Mouse (Mus musculus): ENCODE measurements around the gene Dapk1.

Gene Dapk1

DNA sequence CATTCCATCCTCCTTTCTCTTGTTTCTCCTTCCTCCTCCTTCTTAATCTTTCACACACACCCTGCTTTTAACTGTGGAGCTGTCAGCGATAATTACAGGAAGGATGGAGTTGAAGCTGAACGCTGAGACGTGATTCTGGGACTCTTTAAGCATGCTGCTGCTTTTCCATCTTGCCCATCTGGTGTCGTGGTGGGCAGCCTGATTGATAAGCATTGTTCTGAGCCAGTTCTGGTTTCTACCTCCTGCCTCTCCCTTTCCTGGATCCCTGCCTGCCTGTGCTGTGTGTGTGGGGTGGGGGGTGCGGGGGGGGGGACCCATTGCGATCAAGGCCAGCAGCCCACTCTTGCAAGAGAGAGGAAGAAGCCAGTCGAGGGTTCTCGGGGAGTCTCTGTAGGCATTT lies 95.0 kb downstream of the Dapk1 start:
- DNase-seq: no peak

DNA sequence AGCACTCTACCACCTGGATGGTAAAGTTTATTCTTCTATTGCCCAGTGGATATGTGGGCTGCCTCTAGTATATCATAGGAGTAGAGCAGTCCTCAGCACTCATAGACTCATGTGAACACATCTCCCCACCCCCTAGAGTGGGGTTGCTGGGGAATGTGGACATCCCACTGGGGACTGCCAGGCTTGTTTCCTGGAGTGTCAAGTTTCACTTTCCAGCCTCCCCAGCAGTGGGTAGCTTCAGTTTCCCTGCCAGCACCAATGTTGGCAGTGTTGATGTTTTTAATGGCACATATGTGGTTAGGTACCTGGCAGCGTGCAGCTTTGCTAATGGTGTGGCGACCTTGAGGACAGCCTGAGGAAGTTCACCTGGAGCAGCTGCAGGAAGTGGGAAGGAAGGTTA lies 96.3 kb downstream of the Dapk1 start:
- no peak for DNase-seq

DNA sequence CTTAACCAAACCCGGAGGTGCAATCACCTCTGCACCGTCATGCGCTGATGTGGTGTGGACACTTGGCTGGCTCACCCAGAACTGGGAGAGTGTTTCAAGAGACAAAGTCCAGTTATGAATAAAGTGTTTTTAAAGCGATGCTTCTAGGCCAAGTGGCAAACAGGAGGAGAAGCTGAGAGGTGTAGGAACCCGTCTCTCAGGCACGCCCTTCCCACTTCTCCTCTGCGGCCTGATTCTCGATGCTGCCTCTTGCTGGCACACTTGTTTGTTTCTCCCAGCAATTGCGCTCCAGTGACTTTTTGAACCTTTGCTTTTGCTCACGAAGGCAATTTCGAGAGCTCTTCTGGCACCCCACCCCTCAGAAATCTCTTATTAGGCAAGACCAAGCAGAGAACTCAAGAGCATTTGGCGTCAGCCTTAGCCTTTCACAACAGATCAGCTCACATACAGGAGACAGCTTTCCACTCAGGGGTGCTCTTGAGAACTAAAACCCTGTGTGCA lies 100.0 kb downstream of the Dapk1 start:
- no peak for DNase-seq

DNA sequence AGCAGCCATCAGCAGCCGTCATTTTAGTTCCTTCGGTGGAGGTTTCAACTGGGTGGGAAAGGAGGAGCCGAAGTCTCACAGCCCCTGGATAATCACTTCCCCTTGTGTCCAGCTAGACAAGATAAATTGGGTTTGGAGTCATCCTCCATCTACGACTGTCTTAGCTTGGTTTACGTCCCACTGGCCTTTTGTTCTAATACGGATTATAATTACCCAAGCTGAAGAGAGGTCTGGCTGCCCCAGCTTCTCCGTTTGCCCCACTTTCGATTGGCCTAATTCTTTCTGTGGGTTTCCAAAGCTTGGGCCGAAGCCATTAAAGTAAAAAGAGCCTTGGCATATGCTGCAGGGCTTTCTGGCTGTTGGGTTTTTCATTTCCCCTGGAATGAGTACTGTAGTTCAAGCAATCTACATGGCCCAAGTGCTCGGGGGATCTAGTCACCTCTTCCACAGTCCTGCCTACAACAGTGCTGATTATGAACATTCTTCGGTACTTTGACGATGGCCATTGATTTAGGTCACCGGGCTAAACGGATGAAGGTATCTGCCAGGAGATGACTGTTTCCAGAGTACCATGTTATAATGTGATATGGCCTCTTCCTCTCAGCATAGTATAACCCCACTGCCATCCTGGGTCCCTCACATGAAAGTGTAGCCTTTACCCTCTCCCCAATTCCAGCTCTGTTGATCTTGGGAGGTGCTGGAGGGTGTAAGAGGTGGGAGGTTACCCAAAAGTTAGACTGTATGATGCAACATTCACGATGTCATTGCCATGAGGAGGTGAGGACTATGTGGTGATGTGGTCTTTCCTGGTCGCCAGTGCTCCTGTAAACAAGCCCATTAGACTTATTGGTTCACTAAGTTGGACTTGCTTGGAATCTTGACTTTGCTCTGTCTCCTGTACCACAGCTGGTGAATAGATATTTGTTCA lies 106.1 kb downstream of the Dapk1 start:
- DNase-seq: no peak

DNA sequence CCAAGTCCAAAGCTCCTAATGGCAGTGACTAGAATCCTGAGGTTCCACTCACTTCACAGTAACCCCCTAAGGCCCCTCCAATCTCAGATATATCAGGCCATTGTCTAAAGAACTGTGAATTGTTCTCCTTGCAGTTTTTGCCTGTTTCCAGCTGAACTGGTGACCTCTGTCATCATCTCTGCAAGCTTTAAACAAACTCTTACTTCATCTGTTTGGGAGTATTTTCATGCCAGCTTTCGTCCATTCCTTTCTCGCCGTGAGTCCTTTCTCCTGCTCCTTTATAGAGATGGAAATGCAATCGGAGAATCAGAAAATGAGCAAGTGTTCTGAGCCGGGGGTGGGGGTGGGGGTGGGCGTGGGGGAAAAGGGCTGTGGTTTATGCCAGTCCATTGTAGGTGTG lies 107.4 kb downstream of the Dapk1 start:
- DNase-seq: no peak

DNA sequence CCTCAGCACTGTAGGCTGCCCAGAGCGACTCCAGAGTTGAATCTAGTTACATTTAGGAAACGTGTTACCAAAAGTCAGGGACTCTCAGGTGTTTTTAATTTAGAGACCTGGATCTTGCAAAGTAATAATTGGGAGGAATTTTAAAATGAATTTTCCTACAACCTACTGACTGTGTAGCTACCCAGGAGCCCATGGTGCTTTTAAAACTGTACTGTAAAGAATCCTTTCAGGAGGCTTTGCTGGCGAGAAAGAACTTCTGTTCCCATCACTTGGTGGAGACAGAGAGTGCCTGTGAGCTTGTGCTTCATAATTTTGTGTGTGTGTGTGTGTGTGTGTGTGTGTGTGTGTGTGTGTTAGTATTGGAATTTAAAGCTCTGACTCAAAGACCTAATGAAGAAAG lies 109.2 kb downstream of the Dapk1 start:
- no peak for DNase-seq

DNA sequence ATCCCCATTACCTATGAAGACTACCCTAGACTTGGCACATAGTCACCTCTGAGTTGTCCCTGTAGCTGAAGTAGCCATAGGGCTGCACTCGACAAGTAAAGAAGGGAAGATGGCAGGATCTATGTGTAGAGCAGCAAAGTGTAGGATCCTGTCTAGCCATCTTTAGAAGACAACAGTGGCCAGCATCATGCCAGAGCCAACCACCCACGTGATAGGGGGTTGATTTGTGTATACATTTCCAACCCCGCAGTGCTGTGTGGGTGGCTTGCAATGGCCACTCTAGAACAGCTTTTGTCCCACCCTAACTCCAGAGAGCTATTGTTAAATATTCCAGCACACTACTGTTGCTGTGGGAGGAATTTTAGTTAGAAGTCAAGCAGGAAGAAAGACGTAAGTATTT lies 111.8 kb downstream of the Dapk1 start:
- no peak for DNase-seq

DNA sequence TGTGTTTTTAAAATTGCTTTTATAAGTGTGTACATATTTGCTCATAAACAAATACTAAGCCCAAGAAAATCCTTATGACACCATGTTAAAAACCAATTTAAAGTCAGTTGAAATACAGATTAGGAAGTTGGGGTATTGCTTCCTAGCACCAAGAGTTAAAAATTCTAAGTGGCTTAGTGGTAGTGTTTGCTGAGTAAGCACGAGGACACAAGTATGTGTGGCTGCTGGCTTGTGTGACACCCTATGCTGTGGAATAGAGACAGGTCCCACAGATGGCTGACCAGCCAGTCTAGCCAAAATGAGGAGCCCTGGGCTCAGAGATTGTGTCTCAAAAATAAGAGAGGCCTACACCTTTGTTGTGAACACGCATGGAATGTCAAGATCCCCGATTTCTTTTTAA lies 114.4 kb downstream of the Dapk1 start:
- DNase-seq: no peak

DNA sequence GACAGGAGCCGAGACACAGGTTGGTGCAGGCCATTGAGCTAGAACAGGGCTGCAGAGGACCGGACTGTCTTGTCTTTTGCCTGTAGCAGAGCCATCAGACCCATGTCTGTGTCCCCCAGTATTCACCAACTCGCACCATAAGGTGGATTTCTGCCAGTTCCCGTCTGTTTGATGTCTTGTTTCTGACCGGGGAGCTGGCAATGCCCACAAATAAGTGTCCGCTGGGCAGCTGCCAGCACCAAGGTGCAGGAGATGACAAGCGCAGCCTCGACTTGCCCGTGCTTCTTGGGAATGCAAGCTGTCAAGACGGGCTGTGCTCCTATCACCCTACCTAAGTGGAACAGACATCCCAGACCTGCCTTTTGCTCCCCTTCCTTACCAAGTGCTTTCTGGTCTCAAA lies 115.7 kb downstream of the Dapk1 start:
- DNase-seq: no peak

DNA sequence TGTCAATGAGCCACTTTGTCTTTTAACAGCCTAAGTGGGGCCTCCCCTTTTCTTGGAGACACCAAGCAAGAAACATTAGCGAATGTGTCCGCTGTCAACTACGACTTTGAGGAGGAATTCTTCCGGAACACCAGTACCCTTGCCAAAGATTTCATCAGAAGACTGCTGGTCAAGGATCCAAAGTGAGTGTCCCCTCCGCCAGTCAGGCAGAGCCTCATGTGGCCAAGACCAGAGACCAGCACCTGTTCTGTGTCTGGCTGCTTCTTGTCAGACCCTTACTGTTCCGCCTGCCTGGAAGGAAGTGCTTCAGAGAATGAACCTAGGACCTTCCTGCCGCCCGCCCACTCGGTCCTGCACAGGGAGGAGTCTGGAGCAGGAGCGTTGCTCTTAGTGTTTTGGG lies 117.8 kb downstream of the Dapk1 start:
- DNase-seq: no peak

DNA sequence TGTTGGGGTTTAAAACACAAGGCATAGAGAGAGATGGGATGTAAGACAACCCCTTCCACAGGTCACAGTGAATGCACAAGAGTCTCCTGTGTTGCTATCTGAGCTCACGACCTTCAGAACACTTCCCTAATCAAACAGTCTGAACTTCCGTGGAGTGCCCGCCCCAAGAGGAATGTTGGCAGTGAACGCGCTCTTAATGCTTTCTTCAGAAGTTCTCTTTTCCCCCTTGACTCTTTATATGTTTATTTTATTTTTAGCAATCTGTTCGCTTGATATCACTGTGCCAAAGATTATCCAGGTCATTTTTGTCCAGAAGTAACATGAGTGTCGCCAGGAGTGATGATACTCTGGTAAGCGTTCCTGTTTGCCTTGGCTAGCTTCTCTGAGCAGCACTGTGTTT lies 121.0 kb downstream of the Dapk1 start:
- no peak for DNase-seq

DNA sequence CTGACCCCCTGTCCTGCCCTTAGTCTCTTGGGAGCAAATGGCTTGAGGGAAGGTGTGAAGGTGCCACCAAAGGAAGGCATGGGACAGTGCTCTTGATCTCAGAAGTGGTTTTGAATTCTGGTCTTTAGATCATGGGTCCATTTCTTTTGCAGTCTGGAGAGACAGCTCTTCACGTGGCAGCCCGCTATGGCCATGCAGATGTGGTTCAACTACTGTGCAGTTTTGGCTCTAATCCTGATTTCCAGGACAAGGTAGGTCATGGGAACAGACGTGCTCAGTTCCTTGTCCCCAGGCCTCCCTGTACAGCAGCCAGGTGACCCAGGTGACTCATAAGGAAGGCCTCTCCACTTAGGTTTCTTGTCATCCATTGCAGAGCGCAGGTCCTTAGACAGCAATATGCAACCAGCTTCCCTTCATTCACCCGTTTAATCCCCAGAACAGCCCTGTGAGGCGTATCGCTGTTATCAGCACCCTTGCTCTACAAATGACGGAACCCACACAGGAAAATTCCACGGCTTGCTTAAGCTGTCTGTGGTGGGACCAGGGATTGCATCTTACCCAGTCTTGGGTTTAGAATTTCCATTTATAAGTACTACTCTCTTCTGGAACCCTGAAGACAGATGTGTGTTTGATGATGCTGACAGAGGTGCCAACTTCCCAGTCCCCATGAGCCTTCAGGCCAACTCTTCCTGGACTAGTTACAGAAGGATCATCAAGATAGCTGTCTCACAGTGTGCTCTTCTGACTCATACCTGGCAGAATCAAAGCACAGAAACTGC lies 126.7 kb downstream of the Dapk1 start:
- no peak for DNase-seq

DNA sequence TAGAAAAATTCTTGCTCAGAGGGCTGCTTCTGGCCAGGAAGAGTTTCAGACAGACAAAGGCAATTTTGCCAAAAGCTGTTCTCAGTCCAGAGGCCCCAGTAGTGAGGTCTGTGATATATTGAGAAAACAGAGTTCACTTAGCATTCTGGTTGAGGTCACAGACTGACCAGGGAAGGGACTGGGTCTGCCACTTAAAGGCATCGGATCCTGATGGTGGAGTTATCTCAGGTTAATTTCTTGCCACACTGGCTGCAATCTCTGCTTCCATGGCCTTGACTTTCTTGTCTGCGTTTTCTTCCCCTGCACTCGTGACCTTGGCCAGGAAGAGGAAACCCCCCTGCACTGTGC lies 127.3 kb downstream of the Dapk1 start:
- DNase-seq: no peak

DNA sequence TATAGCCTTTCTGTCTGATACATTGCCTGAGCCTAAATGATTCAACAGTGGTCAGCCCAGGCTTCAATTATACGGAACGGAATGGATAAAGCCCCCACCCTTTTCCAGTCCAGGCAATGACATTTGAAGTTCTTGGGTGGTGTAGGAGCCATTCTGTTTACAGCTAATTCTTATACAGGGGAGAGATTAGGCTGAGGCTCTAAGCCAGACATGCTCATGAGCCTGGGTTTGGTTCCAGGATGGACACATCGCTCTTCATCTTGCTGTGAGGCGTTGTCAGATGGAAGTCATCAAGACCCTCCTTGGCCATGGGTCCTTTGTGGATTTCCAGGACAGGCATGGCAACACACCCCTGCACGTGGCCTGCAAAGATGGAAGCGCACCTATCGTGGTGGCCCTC lies 128.8 kb downstream of the Dapk1 start:
- DNase-seq: no peak

DNA sequence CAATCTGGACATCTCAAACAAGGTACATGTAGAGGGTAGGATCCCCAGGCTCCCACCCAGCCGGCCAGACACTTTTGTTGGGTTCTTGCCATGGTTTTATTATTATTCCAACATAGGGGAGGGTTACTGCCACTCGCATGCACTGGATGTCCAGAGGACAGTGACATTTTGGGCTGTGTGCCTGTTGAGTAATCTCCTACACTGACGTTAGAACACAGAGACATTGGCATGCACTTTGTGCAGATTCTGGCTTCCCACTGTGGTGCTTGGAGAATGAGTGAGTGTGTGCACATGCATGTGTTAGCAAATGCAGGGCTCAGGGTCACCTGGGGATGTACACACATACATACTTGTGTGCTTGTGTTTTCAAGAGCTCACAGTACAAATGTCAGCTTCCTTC lies 129.3 kb downstream of the Dapk1 start:
- DNase-seq: no peak

DNA sequence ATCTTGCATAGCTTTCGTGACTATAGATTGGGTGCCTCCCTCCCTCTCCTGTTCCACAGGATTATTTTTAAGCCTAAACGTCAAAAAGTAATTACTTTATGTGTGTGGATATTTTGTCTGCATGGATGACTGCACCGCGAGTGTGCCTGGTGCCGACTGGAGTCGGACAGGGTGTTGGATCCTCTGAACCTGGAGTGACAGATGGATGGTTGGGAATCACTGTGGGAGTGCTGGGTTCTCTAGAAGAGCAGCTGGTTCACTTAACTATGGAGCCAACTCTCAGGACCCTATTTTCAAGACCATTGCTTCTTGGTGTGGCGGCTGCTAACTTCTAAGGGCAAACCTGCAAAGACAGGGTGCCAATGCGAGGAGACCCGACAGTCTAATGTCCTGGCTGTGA lies 133.6 kb downstream of the Dapk1 start:
- DNase-seq: no peak

DNA sequence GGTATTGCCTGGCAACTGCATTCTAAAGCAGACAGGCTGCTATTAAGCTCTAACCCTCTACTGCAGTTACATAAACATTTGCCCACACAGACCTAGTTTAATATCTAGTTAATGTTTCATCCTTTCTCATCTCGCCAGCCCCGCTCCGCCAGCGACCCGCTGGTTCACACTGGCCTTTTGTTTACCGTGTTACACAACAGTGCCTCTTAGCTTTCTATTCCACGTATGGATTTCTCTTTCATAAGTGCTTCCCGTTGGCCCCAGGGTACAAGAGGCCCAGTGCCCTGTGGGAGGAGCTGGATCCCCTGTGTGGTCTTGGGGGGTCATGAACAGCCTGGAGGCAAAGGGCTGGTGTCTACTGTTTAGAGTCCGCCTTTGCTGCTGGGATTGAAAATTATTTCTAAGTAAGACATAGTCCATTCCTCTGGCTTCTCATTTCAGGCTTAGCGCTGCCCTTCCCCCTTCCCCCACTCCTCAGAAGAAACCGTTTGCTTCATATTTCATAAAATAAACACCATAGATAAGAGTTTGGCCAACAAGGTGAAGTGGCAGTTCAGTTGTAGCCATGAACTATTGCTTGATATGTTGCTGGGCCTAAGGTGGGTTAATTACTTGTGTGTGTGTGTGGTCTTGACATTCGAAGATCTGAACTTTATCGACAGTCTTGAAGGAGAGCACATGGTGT lies 134.8 kb downstream of the Dapk1 start:
- DNase-seq: no peak

DNA sequence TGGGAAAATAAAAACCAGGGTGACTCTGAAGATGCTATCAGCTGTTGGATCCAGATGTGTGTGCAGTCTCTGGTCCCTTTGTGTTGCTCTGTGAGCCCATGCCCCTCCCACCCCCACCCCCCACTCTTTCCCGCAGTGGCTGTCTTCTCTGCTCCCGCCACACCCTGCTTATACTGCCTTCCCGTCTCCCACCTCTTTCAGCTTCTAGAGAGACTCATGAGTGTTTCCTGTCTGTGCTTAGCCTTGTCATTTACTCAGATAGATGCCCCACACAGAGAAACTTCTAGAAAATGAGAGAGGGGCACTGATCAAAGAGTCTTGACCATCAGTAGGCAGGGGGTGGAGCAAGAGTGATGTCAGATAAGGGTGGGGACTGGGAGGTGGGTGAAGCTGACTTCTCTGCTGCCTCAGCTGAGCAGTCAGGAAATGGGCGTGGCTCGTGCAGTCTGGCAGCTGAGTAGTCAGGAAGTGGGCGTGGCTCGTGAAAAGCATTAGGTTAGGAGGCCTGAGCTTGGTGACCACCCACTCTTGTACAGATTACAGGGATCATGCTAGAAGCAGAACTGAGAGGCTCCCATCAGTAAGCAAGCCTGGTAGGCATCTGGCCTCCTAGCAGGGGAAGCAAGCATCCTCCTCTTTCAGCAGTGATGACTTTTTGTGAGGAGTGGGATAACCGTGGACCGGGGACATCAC lies 136.0 kb downstream of the Dapk1 start:
- peak; percentile 93 for DNase-seq

DNA sequence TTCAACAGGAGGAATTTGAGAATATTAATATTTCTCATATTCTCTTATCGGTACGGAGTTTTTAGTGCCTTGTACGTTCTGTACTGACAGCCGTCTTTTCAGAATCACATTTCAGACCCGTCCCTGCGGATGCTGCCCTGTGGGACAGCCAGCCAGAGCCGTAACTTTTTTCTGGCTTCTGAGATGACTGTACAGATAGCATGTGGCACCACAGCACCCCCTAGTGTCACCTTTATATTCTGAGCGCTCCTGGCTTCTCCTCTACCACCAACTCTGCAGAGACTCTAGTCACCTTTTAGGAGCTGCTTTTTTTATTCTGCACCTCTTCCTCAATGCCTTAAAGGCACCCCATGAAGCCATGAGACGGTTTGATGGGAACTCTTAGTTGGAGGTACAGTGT lies 136.7 kb downstream of the Dapk1 start:
- DNase-seq: peak; percentile 86

DNA sequence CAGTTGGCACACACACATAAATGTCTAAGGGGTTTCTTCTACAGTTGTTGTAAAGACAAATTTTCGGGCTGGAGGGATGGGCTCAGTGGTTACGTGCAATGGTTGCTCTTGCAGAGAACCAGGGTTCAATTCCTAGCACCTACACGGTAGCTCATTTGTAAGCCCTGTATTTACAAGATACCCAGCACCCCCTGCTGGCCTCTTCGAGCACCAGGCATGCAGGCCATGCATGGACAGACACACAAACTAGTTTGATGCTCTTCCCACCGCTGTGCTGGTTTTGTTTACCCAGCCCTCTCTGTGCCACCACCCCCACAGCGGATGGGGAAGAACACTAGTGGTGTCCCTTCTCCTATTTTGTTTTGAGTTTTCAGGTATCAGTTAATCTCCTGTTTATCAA lies 138.5 kb downstream of the Dapk1 start:
- no peak for DNase-seq

DNA sequence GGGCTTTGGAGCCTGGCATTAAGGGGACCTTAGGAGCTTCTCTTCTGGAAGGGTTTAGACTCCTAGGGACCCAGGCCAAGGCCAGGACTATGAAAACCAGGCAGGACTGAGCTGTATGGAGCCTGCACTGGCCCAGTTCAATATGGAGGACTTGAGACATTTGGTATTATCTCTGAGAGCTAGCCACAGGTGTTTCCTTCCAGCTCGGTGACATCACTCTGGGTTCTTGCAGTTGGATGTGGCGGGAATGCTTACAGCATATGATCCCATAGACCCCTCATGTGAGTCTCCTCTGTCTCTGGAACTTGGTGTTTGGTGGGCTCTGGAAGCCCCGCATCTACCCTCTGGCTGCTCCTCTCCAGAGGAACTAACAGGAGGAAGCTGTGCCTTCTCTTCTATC lies 140.9 kb downstream of the Dapk1 start:
- DNase-seq: no peak

DNA sequence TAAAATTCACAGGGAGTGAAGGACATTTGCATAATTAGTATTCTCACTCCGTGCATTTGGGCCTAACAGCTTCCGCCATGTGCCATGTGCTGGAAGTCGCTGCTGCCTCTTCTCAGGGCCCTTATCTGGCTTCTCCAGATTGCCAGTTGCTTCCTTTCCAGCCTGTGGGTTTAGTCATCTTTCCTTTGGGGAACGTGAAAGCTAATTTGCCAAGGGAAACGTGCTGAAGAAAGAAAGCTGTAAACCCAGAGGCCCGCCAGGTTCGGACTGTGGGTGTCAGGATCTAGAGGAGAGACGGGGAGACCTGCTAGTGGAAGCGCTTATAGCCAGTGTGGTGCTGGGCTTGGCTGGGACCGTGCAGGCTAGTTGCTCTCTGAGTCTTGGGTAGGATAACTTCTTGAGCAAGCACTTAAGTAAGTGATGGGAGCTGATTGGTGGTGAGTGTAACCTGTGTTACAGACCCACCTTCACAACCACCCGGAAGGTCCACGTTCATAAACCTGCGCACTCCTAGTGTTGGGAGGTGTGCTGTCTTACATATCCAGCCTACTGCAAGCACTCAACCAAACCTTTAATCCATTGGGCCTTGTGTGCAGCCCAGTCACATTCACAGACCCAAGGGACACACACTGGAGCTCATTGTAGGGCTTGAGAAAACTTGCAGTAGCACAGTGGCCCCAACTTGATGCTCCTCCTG lies 141.8 kb downstream of the Dapk1 start:
- DNase-seq: no peak
